Mouse (Mus musculus) spleen, adult 2 months (tissue): ENCODE results near the gene A030005K14Rik. TPM values are rescaled to one million over a fixed set of nuclear protein-coding genes. Genes with fewer than 3 reads are reported as not detected.

ENCODE experiments used
- DNase-seq, 2 experiments: peaks; one replicate each; pipeline versions ENCODE4 v3.0.0 to v3.0.0-alpha.2; 2012 to 2021; ENCODE audit warnings: low spot score in 2 of 2, low read depth in 1 of 2
- H3K27ac ChIP-seq: fragments of 200-500 bp; 2 replicates; pipeline ENCODE4 v1.5.1; 2012; ENCODE audit warnings: low read length, inconsistent platforms; ENCODE audit not compliant: insufficient read depth
- H3K27me3 ChIP-seq: fragments of 200-500 bp; 2 replicates; pipeline ENCODE4 v1.6.1; 2012; ENCODE audit warnings: mild to moderate bottlenecking, moderate library complexity, low read length, inconsistent platforms; ENCODE audit not compliant: control insufficient read depth, insufficient read depth
- H3K36me3 ChIP-seq: fragments of 200-500 bp; 2 replicates; pipeline ENCODE4 v1.6.1; 2012; ENCODE audit warnings: mild to moderate bottlenecking, low read length, inconsistent platforms; ENCODE audit not compliant: control insufficient read depth, insufficient read depth
- H3K4me1 ChIP-seq: fragments of 200-500 bp; 2 replicates; pipeline ENCODE4 v1.6.1; 2011; ENCODE audit warnings: inconsistent platforms; ENCODE audit not compliant: control insufficient read depth, insufficient read depth, insufficient read length
- H3K4me3 ChIP-seq: fragments of 200-500 bp; 2 replicates; pipeline ENCODE4 v1.5.1; 2011; ENCODE audit warnings: mild to moderate bottlenecking, inconsistent platforms; ENCODE audit not compliant: insufficient read depth, insufficient read length; ENCODE audit errors: extremely low read depth
- CTCF ChIP-seq: fragments of 200-500 bp; IDR thresholded peaks from 2 replicates; pipeline ENCODE4 v1.5.1; 2011; ENCODE audit warnings: mild to moderate bottlenecking, inconsistent platforms; ENCODE audit not compliant: insufficient read depth, insufficient read length, insufficient replicate concordance; ENCODE audit errors: extremely low read depth
- POLR2A ChIP-seq: fragments of 200-500 bp; IDR thresholded peaks from 2 replicates; pipeline ENCODE4 v1.6.1; 2011; ENCODE audit warnings: low read depth, low read length, inconsistent platforms
- WGBS: fragments of 180-500 bp; shearing (Covaris S2); methylation state at CpG from one replicate; pipeline ENCODE4 v1.1.7; 2018; 5-methylcytosine and 5-hydroxymethylcytosine counted together
- polyA plus RNA-seq: library from polyadenylated mRNA; depleted of rRNA; stranded (reverse); fragments of >200 nt; gene quantifications from 2 replicates; pipeline ENCODE4 v1.2.3, GENCODE M21; 2012

Gene A030005K14Rik
- polyA plus RNA-seq, 1 experiment, result not detected

GRCm38 (mm10) chr1:83064851-83065250 lies 5.7 kb upstream of the A030005K14Rik start:
- DNase-seq, result no peak
- no peaks in the 10 kb centered on the region for H3K27me3 ChIP-seq
- no peak overlapping the region for H3K4me3 ChIP-seq
- no peaks in the 10 kb centered on the region for H3K4me1 ChIP-seq
- no peak overlapping the region for H3K27ac ChIP-seq
- TF ChIP-seq POLR2A (no peak), CTCF (no peak)
- H3K36me3 ChIP-seq, result no peaks in the 10 kb centered on the region
- 22% methylated on average over 3 of the region's 3 CpGs for WGBS

- no peak for DNase-seq
- WGBS, result 90% methylated on average over 4 of the region's 4 CpGs
- H3K27ac ChIP-seq, result no peak within 1 kb of the TSS
- TF ChIP-seq POLR2A (no peak), CTCF (no peak)
- H3K36me3 ChIP-seq, result no peaks in the 10 kb centered on the region
- no peaks in the 10 kb centered on the region for H3K27me3 ChIP-seq
- no peaks in the 10 kb centered on the region for H3K4me1 ChIP-seq
- H3K4me3 ChIP-seq, result no peak within 1 kb of the TSS
Observed at GRCm38 (mm10) chr1:83060643-83061042, 1.5 kb upstream of the A030005K14Rik start, which contains the start of gene Krtap28-13. Krtap28-13 (plus strand) TSS chr1:83060930.

GRCm38 (mm10) chr1:83058481-83058880 lies 697 bp downstream of the A030005K14Rik start:
- TF ChIP-seq POLR2A (no peak), CTCF (no peak)
- WGBS, result 84% methylated on average over 1 of the region's 1 CpGs
- no peaks in the 10 kb centered on the region for H3K36me3 ChIP-seq
- no peak for DNase-seq
- H3K4me3 ChIP-seq, result no peak overlapping the region
- no peaks in the 10 kb centered on the region for H3K27me3 ChIP-seq
- no peak overlapping the region for H3K27ac ChIP-seq
- no peaks in the 10 kb centered on the region for H3K4me1 ChIP-seq

GRCm38 (mm10) chr1:83044882-83045427 lies 14.2 kb downstream of the A030005K14Rik start, which contains the start of gene Gm47969:
Gm47969 (plus strand) TSS chr1:83044932.
- no peak for DNase-seq
- no peak within 1 kb of the TSS for H3K27ac ChIP-seq
- H3K36me3 ChIP-seq, result no peaks in the 10 kb centered on the region
- no peak for TF ChIP-seq POLR2A
- TF ChIP-seq CTCF, result no peak
- no peaks in the 10 kb centered on the region; the same call in 1 of the 2 replicates for H3K4me1 ChIP-seq
- H3K27me3 ChIP-seq, result no peaks in the 10 kb centered on the region
- no peak within 1 kb of the TSS for H3K4me3 ChIP-seq
- 27% methylated on average over 5 of the region's 5 CpGs for WGBS

- H3K4me1 ChIP-seq, result no peaks in the 10 kb centered on the region
- no peak for DNase-seq
- 90% methylated on average over 2 of the region's 2 CpGs for WGBS
- TF ChIP-seq CTCF (no peak), POLR2A (no peak)
- no peak within 1 kb of the TSS for H3K27ac ChIP-seq
- no peaks in the 10 kb centered on the region for H3K36me3 ChIP-seq
- H3K4me3 ChIP-seq, result no peak within 1 kb of the TSS
- no peaks in the 10 kb centered on the region; the same call in 1 of the 2 replicates for H3K27me3 ChIP-seq
Observed at GRCm38 (mm10) chr1:83042380-83042779, 16.8 kb downstream of the A030005K14Rik start, which contains the start of gene Krtap28-10. Krtap28-10 (minus strand) TSS chr1:83042480.

- H3K4me1 ChIP-seq, result no peaks in the 10 kb centered on the region
- 77% methylated on average over 4 of the region's 4 CpGs for WGBS
- no peak overlapping the region for H3K4me3 ChIP-seq
- no peaks in the 10 kb centered on the region for H3K36me3 ChIP-seq
- H3K27me3 ChIP-seq, result no peaks in the 10 kb centered on the region; the same call in 1 of the 2 replicates
- H3K27ac ChIP-seq, result no peak overlapping the region
- no peak for TF ChIP-seq POLR2A
- no peak for TF ChIP-seq CTCF
- DNase-seq, result no peak
Observed at GRCm38 (mm10) chr1:83039080-83039479, 20.1 kb downstream of the A030005K14Rik start.

- WGBS, result 3% methylated on average over 25 of the region's 25 CpGs
- Histone ChIP-seq H3K36me3 (no peaks in the 10 kb centered on the region), H3K27ac (peak within 1 kb of the TSS; percentile 9; the same call in 1 of the 2 replicates), H3K27me3 (no peaks in the 10 kb centered on the region; the same call in 1 of the 2 replicates), H3K4me3 (peak within 1 kb of the TSS; percentile 8), H3K4me1 (no peaks in the 10 kb centered on the region)
- no peak for DNase-seq
- TF ChIP-seq CTCF (no peak), POLR2A (no peak)
Observed at GRCm38 (mm10) chr1:83038109-83038672, 21.0 kb downstream of the A030005K14Rik start, which contains the start of gene Slc19a3. Slc19a3 (minus strand) TSS chr1:83038448.
